In the genomic region with DNA sequence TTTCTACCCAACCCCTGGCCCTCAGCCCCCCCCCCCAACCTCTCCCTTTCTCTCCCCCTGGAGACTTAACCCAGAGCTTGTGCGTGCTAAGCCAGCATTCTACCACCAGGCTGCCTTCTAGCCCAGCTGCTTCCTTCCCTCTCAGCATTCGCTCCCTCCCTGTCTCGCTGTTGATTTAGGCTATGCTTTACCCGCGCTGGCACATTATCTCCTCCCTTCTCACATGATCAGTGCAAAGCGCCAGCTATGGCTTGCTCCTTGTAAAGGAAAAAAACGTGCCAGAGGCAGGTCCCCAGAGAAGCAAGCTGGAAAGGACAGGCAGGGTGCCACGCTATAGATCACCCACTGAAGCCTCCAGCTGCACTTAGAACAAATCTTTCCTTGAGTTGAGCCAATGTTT, we compare ENCODE assay signal across 10 mouse cellular contexts.
DNase-seq lines count a peak whose midpoint lies in the region; ATAC-seq and TF ChIP-seq lines count a peak whose summit lies in the region.
"Had no signal": no experiment of that assay in that cellular context is flagged by ENCODE, and none has a peak within 500 bp of the region (broad histone marks: within the 10 kb centered on the region; RNA-seq: fewer than 3 reads in every experiment).

No protein-coding gene starts in this region.

- H3K4me1 ChIP-seq in hindbrain, embryonic 15.5 days (replicated peaks): peaks cover 15% of the 10 kb centered on the region
- H3K4me1 ChIP-seq in hindbrain, embryonic 10.5 days (replicated peaks): no peaks in the 10 kb centered on the region
- H3K4me1 ChIP-seq in cortical plate, adult 2 months (ENCODE audit: control insufficient read depth, insufficient read depth, low read length): no peaks in the 10 kb centered on the region
- H3K4me1 ChIP-seq in cerebellum, adult 2 months (ENCODE audit: control insufficient read depth, insufficient read depth, low read length): no peaks in the 10 kb centered on the region
- H3K4me1 ChIP-seq in intestine, embryonic 16.5 days (ENCODE audit: control insufficient read depth, insufficient read depth, low read length): no peaks in the 10 kb centered on the region
- H3K4me1 ChIP-seq: liver, embryonic 15.5 days had no signal

- TF ChIP-seq POLR2A in cortical plate, adult 2 months (IDR thresholded peaks at IDR 0.05; ENCODE audit: extremely low read depth, insufficient read depth, low read length): no peak
- TF ChIP-seq POLR2A in cerebellum, adult 2 months (IDR thresholded peaks at IDR 0.05; ENCODE audit: borderline replicate concordance, insufficient read depth, low read length): no peak

- ATAC-seq in hindbrain, embryonic 15.5 days (ENCODE audit: low FRiP score, low read depth): peak; percentile 71; the same call in 1 of the 2 replicates
- no peak for ATAC-seq in intestine, embryonic 16.5 days

- H3K4me2 ChIP-seq in hindbrain, embryonic 15.5 days: no peak overlapping the region
- H3K4me2 ChIP-seq in intestine, embryonic 16.5 days (ENCODE audit: low read depth, low read length): no peak overlapping the region
- H3K4me2 ChIP-seq: liver, embryonic 15.5 days had no signal

- H3K36me3 ChIP-seq in hindbrain, embryonic 15.5 days: no peaks in the 10 kb centered on the region
- H3K36me3 ChIP-seq in hindbrain, embryonic 10.5 days: no peaks in the 10 kb centered on the region
- no peaks in the 10 kb centered on the region for H3K36me3 ChIP-seq in intestine, embryonic 16.5 days (ENCODE audit: control insufficient read depth, insufficient read depth, low read length)
- H3K36me3 ChIP-seq: liver, embryonic 15.5 days had no signal

- no peaks in the 10 kb centered on the region for H3K9me3 ChIP-seq in hindbrain, embryonic 15.5 days
- H3K9me3 ChIP-seq in hindbrain, embryonic 10.5 days: no peaks in the 10 kb centered on the region
- H3K9me3 ChIP-seq in intestine, embryonic 16.5 days (ENCODE audit: control insufficient read depth, low read length): no peaks in the 10 kb centered on the region
- H3K9me3 ChIP-seq: liver, embryonic 15.5 days had no signal

- DNase-seq in hindbrain, embryonic 10.5 days (ENCODE audit: low spot score): no peak
- peak; percentile 14 for DNase-seq in NIH3T3 (ENCODE audit: low read depth)
- DNase-seq in kidney, postnatal 25 days: peak; percentile 5 to 43
- DNase-seq in cerebellum, adult 2 months: no peak
- DNase-seq in yolk sac, embryonic 10.5 days (ENCODE audit: low spot score): no peak
- DNase-seq: cerebellum, adult 9-11 months had no signal

- TF ChIP-seq CTCF in cortical plate, adult 2 months (IDR thresholded peaks at IDR 0.05; ENCODE audit: extremely low read depth, insufficient read depth, low read length): peak; percentile 26; the same call in 1 of the 2 replicates
- TF ChIP-seq CTCF in cerebellum, adult 2 months (IDR thresholded peaks at IDR 0.05; ENCODE audit: borderline replicate concordance, insufficient read depth, low read depth, low read length): no peak

- 41% methylated on average over 8 of the region's 8 CpGs for WGBS in hindbrain, embryonic 15.5 days
- 55% methylated on average over 8 of the region's 8 CpGs for WGBS in hindbrain, embryonic 10.5 days
- WGBS in cerebellum, adult 2 months: 23% methylated on average over 8 of the region's 8 CpGs
- 35% methylated on average over 8 of the region's 8 CpGs for WGBS in intestine, embryonic 16.5 days

- no peak overlapping the region for H3K4me3 ChIP-seq in hindbrain, embryonic 15.5 days
- H3K4me3 ChIP-seq in hindbrain, embryonic 10.5 days: no peak overlapping the region
- no peak overlapping the region for H3K4me3 ChIP-seq in cortical plate, adult 2 months (ENCODE audit: insufficient read depth, low read length)
- H3K4me3 ChIP-seq in cerebellum, adult 2 months (replicated peaks; ENCODE audit: insufficient read depth, low read depth, low read length): no peak overlapping the region
- H3K4me3 ChIP-seq in intestine, embryonic 16.5 days (ENCODE audit: low read length): no peak overlapping the region
- H3K4me3 ChIP-seq: liver, embryonic 15.5 days had no signal

- no peak overlapping the region for H3K27ac ChIP-seq in hindbrain, embryonic 15.5 days (replicated peaks)
- no peak overlapping the region for H3K27ac ChIP-seq in hindbrain, embryonic 10.5 days
- H3K27ac ChIP-seq in cortical plate, adult 2 months (ENCODE audit: insufficient read depth, low read length): no peak overlapping the region
- no peak overlapping the region for H3K27ac ChIP-seq in cerebellum, adult 2 months (ENCODE audit: insufficient read depth, low read length)
- no peak overlapping the region for H3K27ac ChIP-seq in intestine, embryonic 16.5 days (ENCODE audit: low read length)
- H3K27ac ChIP-seq: liver, embryonic 15.5 days had no signal

- H3K9ac ChIP-seq in hindbrain, embryonic 15.5 days: no peak overlapping the region
- no peak overlapping the region for H3K9ac ChIP-seq in intestine, embryonic 16.5 days (ENCODE audit: low read depth, low read length)
- H3K9ac ChIP-seq: liver, embryonic 15.5 days had no signal

- no peaks in the 10 kb centered on the region for H3K27me3 ChIP-seq in hindbrain, embryonic 15.5 days
- no peaks in the 10 kb centered on the region for H3K27me3 ChIP-seq in hindbrain, embryonic 10.5 days (ENCODE audit: insufficient read depth, poor library complexity, severe bottlenecking)
- no peaks in the 10 kb centered on the region for H3K27me3 ChIP-seq in cerebellum, adult 2 months (ENCODE audit: control insufficient read depth, insufficient read depth, low read length)
- no peaks in the 10 kb centered on the region for H3K27me3 ChIP-seq in intestine, embryonic 16.5 days (replicated peaks; ENCODE audit: control insufficient read depth, insufficient read depth, low read length)
- H3K27me3 ChIP-seq: liver, embryonic 15.5 days had no signal

Comparison
In these comparisons a context has a peak if more than half of its experiments do, and no peak if none do; other contexts are left out.
1. DNase-seq: peak in NIH3T3 (single experiment) and kidney, postnatal 25 days (2 of 2); none in hindbrain, embryonic 10.5 days (single experiment), cerebellum, adult 2 months (0 of 2) and yolk sac, embryonic 10.5 days (single experiment).